Mouse (Mus musculus) heart, postnatal 4 days (tissue): ENCODE measurements around the gene Defb20. TPM values are rescaled to one million over a fixed set of nuclear protein-coding genes. Genes with fewer than 3 reads are reported as not detected.
A peak's percentile ranks its signal among the peaks of the same experiment; 100 is the strongest.
"Not testable (repeated sequence)": the region's sequence is repeated elsewhere in the genome, so short reads cannot be mapped to it uniquely, and the experiment has no call there.

Experiments used
- DNase-seq: peaks from one replicate; pipeline ENCODE4 v3.0.0; 2021
- total RNA-seq, 2 experiments: library from RNA; stranded (reverse); gene quantifications; 2 replicates each; pipeline ENCODE4 v1.2.3; 2021

The Defb20 gene
- total RNA-seq: not detected

DNA sequence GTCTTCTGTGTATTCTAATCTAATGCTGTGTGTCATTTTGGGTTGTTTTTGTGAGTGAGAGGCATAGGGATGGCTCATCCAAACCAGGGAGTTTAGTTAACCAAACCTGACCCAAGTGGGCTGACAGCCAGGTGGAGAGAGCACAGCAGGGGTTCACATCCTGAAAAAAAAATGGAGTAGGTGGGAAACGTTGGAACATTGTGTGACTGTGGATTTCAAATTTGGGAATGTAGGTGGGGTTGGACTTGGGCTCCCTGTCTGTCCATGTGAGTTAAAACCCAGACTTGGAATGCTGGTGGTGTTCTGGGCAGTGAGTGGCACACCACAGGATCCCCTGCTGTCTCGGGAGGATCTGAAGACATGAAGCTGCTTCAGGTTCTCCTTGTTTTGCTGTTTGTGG lies at the start of gene Defb20:
Gene Defb20 (plus strand): TSS at position 301 of the 400 bp plus-strand sequence.
- no peak for DNase-seq

DNA sequence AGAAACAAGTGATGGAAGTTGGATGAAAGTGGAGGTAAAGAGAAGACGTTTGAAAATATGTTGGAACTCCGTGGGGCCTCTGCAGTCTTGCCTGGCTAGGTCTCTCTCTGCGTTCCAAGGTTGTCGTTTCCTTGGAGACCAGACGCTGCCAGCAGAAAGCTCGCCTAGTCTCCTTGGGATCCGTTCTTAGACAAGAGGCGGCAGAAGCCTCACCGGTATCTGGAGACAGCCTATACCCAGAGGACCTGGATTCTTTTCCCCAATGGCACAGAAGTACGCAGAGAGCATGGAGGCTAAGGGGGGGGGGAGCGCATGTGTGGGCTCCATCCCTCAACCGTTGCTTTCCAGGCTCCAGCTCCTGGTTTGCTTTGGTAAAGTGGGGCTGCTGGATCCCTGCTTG lies 49.4 kb upstream of the Defb20 start:
- no peak for DNase-seq

DNA sequence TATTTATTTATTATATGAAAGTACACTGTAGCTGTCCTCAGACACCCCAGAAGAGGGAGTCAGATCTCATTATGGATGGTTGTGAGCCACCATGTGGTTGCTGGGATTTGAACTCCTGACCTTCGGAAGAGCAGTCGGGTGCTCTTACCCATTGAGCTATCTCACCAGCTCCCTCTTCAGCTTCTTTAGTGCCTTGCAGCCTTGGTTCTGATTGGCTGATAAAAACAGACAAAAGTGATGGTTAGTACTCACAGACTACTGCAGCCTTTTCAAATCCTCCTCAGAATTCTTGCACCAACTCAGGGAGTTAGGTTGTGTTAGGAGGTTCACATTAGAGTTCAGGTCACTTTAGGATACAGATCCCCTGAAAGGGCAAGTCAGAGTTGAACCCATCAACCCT lies 48.4 kb upstream of the Defb20 start:
- not testable (repeated sequence) for DNase-seq

DNA sequence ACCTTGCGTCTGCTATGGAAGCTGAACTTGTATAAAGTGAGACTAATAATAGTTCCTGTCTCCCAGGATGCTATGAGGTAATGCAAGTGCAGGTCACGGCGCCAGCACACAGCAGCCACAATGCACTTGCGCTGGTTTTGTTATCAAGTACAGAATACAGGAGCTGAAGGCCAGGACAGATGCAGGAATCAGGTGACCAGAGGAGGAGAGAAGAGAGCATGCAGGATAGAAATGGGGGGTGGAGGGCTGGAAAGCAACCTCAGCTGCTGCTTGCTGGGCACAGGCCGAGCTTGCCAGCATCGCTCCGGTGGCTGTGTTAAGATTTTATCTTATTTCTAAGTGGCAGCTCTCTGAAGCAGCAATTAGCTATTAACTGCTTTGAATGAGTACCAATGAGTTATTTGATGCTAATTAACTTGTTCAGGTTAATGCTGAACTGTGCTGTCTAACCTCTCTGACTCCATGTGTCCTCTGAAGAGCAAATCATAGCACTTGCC lies 40.4 kb upstream of the Defb20 start:
- DNase-seq: peak; percentile 63

GRCm38 (mm10) chr2:152436983-152437860 lies 39.6 kb upstream of the Defb20 start:
- DNase-seq: peak; percentile 94

GRCm38 (mm10) chr2:152438963-152439362 lies 37.9 kb upstream of the Defb20 start:
- no peak for DNase-seq

DNA sequence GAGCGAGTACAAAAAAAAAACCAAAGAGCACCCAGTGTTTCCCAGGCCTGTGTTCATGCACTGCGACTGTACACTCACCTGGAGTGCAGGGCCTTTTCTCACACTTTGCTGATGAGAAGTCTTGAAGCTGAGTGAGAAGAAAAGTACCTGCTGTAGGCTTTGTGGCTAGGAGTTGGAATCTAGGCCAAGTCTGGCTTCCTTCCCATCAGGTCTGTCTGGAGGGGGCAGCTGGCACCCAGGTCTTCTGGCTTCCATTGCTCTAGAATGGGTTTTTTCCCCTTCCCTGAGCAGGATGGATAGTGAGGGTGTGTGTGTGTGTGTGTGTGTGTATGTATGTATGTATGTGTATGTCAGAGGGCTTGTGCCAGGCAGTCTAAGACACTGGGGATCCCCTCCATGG lies 37.0 kb upstream of the Defb20 start:
- no peak for DNase-seq

DNA sequence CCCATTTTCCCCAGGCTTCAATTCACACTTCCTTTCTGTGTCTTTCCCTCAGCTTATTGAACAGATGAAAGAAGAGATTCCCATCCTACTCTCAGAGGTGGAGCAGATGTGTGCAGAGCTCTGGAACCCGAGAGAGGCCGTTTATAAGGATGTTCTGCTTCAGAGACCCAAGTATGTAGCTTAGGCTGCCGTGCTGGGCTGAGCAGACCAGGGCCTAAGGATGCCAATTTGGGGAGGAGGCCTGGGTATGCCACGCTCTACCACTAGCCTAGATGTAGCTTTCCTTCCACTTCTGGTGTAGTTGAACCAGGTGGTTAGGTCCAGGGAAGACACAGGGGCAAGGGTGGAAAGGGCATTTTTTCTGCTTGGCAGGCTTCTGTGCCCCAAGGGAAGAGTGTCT lies 34.5 kb upstream of the Defb20 start:
- DNase-seq: no peak

DNA sequence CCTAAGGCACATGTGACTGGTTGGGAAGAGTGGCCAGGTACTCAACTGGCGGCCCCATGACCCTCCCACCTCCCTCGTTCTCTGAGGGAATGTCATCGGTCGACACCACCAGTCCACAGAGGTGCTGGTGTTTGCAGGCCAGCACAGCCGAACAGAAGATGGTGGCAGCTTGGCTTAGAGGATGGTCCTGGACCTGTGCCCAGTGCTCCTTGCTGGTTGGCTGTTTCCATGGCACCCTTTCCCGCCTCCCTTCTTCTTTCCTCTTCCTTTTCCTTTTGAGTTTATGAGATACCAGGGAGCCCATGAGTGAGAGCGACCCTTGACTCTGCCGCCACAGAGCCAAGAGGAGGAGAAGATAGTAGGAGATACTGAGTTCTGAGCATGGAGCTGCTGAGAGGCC lies 33.6 kb upstream of the Defb20 start:
- peak; percentile 19 for DNase-seq

- DNase-seq: no peak
Observed at GRCm38 (mm10) chr2:152446642-152447041, 30.2 kb upstream of the Defb20 start.

DNA sequence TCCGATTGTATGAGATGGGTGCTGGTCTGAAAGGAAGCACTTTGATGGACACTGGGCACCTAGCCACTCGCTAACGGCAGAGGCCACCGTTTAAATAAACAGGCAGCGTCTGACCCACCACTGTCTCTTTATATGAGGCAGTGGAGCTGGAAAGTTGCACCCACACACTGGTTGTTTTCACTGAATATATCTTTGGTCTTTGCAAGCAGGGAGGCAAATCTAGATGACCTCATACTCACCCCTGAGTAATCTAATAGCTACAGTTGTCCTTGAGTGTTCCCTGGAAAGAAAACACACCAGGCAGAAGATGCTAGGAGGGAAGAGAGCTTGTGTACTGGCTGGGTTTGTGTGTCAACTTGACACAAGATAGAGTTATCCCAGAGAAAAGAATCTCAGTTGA lies 29.4 kb upstream of the Defb20 start:
- DNase-seq: no peak

- DNase-seq: peak; percentile 76
Observed at GRCm38 (mm10) chr2:152450241-152450640, 26.6 kb upstream of the Defb20 start.

- peak; percentile 15 for DNase-seq
Observed at GRCm38 (mm10) chr2:152452101-152452781, 24.6 kb upstream of the Defb20 start.

- no peak for DNase-seq
Observed at GRCm38 (mm10) chr2:152459241-152459640, 17.6 kb upstream of the Defb20 start.

DNA sequence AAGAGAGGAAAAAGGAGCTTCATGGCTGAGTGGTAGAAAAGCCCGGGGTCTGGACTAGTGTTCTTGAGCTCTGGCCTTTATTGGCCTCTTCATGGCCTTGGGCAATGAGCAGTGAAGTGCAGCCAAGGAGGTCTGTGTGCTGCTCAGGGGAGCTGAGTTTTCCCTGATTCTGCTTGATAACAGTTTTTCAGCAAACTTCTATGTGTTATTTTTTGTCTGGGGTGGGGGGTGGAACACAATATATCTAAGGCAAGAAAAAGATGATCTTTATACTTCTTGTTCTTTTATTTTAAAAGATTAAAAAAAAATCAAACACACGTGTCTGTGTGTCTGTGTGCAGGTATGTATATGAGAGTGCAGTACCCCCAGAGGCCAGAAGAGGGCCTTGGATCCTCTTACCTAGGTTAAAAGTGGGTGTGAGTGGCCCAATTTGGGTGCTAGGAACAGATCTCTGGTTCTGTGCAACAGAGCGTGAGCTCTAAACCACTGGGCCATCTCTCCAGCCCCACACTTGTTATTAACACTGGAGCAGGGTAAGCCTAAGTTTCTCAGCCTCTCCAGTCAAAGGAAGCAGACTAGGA lies 12.2 kb upstream of the Defb20 start, which contains the start of gene Defb23:
Gene Defb23 (minus strand): TSS at position 51 of the 581 bp plus-strand sequence.
- no peak for DNase-seq

GRCm38 (mm10) chr2:152470973-152471372 lies 5.9 kb upstream of the Defb20 start:
- DNase-seq: peak; percentile 51

DNA sequence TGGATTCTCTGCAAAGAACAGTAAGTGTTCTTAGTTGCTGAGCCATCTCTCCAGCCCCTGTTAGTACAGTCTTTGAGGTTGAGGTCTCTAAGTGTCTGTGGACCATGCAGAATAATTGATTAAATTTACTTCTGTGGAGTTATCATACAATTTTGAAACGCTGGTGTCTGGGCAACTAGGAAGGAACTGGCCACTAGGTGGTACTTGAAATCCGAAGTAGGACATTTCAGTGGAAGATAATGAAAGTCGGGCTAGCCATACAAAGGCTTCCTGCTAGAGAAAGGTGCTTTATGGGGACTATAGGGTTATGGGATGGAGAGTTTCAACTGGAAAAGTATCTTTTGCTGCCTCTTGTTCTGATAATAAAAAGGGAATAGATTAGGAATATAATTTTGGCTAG lies 4.4 kb upstream of the Defb20 start:
- DNase-seq: no peak

DNA sequence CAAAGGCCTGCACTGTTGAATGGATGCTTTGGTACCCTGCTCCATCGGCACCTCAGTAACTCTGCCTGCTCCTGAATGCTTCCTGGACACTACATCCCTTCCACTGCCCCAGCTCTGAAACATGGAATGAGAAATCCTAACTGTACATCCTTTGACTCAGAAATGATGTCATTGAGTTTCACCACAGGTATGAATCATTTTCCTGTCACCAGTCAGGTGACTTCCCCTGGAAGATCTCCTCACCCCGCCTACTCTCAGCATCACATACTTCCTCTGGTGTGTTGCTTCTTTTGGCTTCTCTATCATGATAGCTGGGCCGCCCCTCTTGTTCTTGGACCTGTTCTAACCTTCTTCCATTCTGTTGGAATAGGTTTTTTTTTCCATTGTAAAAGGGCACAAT lies 4.0 kb downstream of the Defb20 start:
- DNase-seq: no peak

- DNase-seq: no peak
Observed at GRCm38 (mm10) chr2:152481726-152482125, 4.9 kb downstream of the Defb20 start.

GRCm38 (mm10) chr2:152487024-152487423 lies 10.2 kb downstream of the Defb20 start:
- no peak for DNase-seq

GRCm38 (mm10) chr2:152490038-152490437 lies 13.2 kb downstream of the Defb20 start, which contains the start of gene Defb22:
TSS of gene Defb22 (minus strand) at chr2:152490138.
- DNase-seq: no peak

DNA sequence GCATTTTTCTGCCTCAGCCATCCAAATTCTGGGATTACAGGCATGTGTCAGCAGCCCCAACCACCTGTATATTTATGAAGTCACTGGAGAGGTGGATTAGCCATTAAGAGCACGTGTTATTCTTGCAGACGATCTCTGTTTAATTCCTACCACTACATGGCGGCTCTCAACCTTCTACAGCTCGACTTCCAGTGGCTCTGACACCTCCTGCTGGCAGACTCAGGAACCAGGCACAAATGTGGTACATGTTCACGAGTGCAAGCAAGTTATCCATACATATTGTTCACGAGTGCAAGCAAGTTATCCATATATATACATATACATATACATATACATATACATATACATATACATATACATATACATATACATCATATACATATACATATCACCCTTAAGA lies 16.3 kb downstream of the Defb20 start:
- no peak for DNase-seq

GRCm38 (mm10) chr2:152498020-152498419 lies 21.2 kb downstream of the Defb20 start:
- DNase-seq: no peak
